Mouse (Mus musculus): ENCODE results near the gene Zfp82.
"Not testable (repeated sequence)": the region's sequence is repeated elsewhere in the genome, so short reads cannot be mapped to it uniquely, and the experiment has no call there.

The Zfp82 gene

DNA sequence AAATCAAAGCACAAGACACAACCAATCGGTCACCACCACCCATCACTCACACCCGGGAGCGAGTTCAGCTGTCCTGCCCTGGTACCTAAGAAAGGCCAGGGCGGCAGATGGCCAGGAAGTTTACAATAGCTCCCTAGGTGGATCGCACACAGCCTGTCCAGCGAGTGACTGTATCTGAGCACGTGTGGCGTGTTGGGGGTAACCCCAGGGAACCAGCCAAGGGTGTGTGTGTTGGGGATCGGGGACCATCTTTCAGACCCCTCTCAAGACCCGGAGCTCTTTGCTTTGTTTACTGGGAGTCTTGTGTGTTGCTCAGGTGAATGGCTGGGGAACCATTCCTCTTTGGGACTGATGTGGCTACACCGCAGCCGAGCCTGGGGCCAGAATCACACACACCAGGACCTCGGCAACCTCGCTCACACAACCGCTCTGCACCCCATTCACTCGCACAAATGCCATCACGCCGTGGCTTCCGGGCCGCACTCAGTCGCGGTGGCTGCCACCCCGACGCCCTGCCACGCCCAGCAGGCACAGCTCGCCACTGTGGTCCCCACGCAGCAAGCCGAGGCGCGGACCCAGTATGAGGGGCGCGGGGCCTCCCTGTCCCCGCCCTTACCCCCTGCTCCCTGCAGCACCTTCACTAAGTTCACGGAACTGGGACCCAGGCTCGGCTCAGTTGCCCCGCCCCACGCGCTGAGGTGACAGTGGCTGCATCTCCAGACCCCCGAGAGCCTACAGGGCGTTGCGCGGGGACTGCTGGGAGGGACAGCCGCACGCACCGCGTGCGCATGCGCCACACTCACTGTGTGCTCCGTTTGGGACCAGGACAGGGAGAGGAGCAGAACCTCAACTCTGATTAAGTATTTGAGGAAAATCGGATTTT, at the start of gene Zfp82:
Gene Zfp82 (minus strand): TSS at position 755 of the 883 bp plus-strand sequence.
- in situ Hi-C loops (cut with MboI, MseI), result no loop called here

DNA sequence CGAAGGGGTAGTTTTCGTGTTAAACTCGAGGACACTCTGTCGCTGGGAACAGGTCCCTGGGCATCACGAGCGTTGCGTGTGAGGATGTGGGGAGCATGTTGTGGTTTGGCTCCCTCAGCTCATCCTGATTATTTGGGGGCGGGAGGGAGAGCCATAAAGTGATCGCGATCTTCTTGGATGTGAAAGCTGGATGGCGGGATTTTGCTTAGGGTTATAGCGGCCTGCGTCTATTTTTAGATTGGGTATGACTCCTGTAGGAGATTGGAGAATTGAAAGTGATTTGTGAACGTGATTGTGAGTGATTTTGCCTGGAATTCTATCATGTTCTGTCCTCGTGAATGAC, 49.5 kb upstream of the Zfp82 start:
- in situ Hi-C loops (cut with MboI, MseI), result no loop called here

DNA sequence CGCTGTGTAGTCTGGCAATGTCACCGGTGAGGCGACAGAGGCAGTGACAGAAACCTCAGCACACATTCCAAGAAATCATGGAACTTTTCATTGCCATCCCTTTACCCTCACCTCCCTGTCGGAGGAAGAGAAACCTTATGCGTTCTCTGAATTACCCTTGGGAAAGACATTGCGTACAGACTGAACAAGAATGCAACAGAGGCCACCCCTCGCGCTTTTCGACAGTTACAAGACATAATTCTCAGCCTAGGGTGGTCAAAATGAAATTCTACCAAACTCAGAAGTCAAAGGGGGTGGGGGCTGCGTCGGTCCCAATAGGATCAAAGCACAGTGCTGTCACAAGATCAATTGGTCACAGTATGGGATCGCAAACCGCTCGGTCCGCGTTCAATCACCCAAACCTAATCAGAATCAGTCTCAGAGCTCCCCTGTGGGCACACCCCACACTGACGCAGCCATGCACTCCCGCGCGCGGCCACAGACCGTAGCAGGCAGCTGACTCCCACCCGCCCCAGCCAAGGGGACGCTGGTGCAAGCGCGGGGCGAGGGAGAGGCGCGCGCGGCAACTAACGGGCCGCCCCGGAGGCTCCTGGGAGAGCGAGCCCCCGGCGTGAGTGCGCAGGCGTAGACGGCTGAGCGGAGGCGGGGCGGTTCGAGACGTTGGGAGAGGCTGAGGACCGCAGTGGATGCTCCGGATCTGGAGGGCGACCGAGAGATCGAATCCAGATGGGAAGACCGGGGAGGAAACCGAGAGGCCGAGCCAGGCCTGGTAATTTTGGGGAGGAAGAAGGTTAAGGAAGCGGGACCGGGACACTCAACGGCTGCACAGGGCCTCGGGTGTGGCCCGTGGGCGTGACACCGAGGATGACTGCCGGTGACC, 48.8 kb upstream of the Zfp82 start, which contains the start of gene Zfp382:
Gene Zfp382 (plus strand): TSS at position 635 of the 880 bp plus-strand sequence.
- in situ Hi-C loops (cut with MboI, MseI), result no loop called here

DNA sequence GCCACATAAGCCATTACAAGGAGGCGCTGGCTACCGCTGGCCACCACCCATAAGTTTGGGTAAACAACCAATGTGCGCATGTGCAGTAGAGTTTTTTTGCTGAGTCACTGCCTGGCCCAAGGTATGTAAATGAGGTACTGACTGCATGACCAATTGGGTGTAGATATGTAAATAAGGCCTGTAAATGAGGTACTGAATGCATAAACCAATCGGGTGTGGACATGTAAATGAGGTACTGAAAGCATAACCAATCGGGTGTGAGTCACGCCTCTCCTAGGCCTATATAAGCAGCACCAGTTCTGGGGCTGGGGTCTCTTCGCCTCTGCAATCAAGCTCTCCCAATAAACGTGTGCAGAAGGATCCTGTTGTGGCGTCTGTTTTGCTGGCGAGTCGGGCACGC, 45.2 kb upstream of the Zfp82 start:
- in situ Hi-C loops (cut with MboI, MseI), result not testable (repeated sequence)

DNA sequence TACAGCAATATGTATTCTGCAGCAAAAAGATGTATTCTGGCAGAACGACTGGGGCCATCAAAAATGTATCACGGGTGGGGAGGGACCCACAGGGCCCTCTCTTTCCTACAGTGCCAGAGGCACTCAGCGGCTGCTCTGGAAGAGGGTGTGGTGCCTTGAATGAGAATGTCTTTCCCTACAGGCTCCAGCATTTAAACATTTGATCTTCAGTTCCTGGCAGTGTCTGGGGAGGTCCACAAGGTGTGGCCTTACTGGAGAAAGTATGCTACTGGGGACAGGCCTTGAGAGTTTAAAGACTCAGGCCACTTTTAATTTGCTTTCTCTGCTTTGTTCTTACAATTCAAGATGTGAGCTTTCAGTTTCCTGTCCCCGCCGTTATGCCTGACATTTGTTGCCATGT, 43.4 kb upstream of the Zfp82 start:
- in situ Hi-C loops (cut with MboI, MseI), result no loop called here

DNA sequence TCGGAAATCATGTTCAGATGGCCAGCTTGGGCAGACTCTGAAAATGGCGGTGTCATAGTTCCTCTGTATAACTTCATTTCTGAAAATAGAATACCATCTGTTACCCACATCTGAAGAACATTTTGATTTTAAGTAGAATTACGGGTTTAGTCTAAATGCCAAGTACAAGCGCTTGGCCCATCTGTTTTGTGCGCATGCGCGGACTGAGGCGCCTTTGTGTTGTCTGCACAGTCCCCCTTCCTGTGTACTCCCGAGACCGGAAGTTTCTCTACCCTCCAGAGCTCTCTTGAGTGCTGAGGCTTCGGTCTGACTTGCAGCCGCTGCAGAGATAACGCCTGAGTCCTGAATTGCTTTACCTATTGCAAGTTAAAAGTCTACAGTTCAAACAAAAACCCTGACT, 26.6 kb upstream of the Zfp82 start:
- in situ Hi-C loops (cut with MboI, MseI), result no loop called here

DNA sequence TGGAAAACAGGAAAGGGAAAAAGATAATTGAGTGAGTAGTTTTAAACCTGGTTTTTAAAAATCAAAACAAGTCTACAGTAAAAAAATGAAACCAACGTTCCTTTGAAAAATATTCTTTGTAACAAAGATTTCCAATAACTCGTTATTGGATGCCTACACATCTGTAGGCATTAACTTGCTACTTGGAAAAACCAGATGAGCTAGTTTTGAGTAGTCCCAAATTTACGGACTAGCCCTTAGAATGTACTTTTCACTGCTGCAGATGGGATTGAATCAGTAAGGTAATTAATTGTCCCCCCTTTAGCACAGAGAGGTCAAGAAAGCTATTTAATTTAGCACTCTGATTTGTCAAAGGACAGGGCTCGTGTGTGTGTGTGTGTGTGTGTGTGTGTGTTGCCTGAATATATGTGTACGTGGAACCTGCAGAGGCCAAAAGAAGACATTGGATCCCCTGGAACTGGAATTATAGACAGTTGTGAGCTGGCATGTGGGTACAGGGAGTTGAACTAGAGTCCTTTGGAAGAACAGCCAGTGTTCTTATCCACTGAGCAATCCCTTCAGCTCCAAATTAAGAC, 22.9 kb upstream of the Zfp82 start:
- in situ Hi-C loops (cut with MboI, MseI), result no loop called here

DNA sequence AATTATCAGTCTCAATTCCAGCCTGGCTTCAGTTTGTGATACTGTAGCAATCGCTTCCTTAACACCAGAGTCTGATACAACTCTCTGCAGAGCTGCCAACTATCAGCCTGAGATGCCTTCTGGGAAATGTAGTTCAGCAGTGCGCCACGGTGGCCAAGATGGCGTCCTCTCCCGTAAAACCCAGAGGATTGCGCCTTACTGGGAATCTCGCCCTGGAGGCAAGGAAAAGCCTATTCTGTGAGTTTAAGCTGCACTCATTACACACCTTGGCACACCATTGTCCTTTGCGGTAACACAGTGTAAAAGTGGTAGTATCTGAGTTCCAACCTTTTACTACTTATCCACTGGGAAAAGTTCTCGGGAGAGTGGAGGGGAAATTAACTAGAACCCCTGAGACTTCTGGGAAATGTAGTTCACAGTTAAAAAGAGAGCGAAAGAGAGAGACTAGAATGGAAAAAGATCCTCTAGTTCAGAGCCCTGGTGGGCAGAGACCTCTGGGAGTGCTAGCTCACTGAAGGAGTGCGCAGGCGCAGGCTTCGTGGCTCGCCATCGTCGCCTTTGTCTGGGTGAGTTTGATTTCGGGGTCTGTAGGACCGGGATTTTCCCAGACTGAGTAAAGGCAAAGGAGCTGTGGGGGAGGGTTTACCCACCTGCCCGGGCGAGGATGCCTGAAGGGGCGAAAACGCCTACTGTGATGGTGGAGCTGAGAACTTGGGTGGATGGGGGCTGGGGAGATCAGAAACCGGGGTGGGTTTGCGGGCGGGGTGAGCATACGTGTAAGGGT, 22.1 kb upstream of the Zfp82 start, which contains the start of gene Zfp260:
Gene Zfp260 (plus strand): TSS at position 132 of the 784 bp plus-strand sequence.
- in situ Hi-C loops (cut with MboI, MseI), result no loop called here

DNA sequence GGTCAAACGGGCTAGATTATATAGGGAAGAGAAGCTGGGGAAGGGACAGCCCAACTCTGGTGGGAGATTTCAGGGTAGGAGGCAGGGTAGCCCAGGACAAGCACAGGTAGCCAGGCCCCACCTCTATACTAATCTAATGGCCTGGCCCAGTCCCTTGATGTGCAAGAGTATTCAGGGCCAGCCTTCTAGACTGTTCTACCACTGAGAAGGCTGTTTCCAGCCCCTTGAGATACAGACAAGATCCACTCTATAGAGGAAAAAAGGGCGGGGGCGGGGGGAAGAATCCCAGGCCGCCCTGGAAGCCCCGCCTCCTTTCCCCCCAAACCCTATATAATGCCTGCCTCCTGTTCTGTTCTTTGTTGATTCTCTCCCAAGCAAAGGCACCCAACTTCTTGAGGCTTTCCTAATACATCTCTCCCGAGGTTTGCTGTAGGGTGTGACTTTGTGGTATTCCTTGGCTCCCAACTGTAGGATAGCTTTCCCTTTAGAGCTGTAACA, 21.3 kb upstream of the Zfp82 start:
- in situ Hi-C loops (cut with MboI, MseI), result no loop called here

DNA sequence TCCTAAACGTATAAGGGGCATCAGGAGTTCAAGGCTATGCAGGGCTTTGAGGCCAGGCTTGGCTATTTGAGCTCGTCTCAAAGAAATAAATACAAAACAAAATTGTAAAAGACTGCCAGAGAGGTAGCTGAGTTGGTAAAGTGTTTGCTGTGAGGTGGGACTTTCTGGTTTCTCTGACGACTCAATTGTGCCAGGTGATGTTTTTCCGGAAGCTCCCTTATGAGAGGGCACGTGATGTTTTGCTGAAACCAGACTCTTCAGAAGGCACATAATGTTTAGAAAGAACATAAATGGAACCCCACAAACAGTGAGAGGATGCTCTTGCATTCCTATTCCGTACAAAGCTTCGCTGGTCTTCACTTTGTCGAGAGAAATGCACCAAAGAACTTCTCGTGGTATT, 20.0 kb upstream of the Zfp82 start:
- in situ Hi-C loops (cut with MboI, MseI), result no loop called here

DNA sequence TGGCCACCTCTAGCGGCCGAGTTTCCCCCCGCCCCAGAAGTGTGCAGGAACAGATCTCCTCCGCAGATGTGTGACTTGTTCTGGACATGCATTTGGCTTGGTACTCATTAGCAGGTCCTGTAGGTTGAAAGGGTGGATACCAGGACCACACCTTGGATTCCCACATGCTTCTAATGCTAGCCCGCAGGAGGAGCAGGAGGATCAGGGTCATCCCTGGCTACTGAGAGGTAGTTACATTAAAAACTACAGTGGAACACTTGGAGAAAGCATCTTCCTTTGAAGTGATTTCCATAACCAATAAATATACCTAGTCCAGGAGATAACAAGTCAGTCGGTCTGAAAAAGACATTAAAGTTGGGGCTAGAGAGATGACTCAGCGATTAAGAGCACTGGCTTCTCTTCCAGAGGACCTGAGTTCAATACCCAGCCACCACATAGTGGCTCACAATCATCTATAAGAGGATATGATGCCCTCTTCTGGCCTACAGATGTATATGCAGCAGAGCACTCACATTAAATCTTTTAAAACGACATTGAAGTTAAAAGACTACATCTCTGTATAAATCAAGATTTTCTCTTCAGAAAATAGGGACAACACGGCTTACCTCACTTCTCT, 18.4 kb upstream of the Zfp82 start:
- in situ Hi-C loops (cut with MboI, MseI), result no loop called here

DNA sequence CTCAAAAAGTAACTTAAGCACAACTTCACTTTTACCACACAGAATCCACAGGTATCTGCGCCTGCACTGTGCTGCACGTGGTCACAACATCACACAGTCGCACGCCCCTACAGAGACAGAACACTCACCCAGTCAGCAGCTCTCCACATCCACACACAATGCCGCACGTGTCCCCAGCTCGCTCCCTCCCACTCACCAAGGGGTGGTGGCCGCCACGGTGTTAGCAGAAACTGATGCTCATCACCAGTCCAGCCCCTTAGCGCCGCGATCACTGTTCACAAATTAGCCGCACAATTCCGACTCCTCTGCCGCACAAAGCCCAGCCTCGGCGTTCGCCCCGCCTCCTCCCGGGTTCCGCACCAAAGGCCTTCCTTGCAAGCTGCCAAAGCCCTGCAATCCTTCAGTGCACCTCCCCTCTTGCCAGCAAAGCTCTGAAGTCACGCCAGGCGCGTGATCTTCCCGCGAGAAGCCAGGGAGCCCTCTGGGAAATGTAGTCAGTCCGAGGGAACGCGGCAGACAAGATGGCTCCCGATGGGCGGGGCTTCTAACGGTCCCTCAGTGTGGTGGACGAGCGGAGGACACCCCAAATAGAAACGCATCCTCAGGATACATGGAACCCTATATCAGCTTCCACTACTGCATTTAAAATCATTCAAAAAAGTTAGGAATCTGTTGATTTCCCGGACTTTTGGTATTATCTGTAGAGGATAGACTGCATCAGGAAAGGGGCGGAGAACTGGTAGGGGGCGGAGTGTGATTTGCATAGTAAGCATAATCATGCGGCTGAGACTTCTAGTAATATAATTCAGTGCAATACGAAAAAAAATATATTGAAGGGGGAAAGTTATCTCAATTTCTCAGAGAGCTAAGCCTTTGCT, 17.6 kb upstream of the Zfp82 start, which contains the start of the genes Gm26920 and Zfp566:
Gene Gm26920 (minus strand): TSS at position 319 of the 878 bp plus-strand sequence.
Gene Zfp566 (minus strand): TSS at position 436 of the 878 bp plus-strand sequence.
- in situ Hi-C loops (cut with MboI, MseI), result no loop called here

DNA sequence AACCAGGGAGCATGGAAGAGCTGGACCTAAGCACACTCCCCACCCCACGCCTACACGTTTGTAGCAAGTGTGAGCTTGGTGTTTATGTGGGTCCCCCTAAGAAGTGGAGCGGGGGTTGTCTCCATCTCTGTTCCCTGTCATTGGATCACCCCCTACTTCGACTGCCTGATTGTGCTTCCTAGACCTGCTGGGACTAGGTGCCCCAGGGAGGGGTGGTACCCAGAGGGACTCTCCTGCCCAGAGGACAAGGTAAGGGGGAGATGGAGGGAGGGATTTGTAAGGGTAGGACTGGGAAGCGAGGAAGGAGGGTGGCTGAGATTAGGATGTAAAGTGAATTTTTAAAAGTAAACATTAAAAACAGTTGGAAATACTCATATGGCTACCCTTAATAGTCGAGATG, 16.7 kb upstream of the Zfp82 start:
- in situ Hi-C loops (cut with MboI, MseI), result no loop called here

DNA sequence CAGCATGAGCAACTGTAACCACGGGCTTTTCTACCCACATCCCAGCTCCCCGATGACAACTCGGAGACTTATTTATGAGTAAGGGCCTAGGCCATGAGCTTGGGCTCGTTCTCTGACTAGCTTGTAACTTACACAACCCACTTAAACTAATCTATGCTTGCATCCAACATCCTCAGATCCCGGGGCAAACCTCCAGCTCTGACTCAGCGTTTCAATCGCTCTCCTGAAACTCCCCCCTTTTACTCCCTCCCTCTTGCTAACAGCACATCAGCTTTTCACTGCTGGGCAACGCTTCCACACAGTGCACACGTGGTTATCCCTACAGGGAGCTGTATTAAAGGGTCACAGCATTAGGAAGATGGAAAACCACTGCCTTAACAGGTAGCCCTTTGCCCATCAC, 13.8 kb upstream of the Zfp82 start:
- in situ Hi-C loops (cut with MboI, MseI), result no loop called here

DNA sequence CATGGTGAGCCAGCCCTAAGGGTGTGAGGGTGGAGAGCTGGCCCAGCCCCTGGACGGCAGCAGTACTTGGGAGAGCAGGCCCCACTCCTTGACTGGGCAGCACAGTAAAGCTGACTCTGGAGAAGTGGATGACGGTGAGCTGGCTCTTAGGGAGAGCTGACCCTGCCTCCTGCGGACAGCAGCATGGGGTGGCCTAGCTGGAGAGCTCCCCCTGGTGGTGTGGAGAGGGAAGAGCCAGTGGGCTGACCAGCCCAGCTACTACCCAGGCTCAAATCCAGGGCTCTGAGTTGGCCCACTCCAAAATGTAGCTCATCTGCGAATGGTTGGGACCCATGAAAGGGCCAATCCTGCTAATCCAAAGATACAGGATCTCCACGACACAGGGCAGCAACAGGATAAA, 8.1 kb downstream of the Zfp82 start:
- in situ Hi-C loops (cut with MboI, MseI), result no loop called here

DNA sequence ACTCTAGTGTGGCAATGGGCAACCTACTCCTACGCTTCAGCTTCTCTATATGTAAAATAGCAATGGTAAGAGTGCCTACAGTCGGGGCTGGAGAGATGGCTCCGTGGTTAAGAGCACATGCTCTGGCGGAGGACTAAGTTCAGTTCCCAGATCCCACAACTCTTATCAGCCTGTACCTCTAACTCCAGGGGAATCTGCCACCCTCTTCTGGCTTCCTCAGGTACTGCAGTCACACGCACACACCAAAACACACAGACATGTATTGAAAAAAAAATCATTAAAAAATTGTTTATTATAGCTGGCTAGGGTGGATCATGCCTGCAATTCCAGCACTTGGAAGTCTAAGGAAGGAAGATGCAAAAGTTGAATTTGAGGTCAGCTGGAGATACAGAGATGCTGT, 10.2 kb downstream of the Zfp82 start:
- in situ Hi-C loops (cut with MboI, MseI), result no loop called here

DNA sequence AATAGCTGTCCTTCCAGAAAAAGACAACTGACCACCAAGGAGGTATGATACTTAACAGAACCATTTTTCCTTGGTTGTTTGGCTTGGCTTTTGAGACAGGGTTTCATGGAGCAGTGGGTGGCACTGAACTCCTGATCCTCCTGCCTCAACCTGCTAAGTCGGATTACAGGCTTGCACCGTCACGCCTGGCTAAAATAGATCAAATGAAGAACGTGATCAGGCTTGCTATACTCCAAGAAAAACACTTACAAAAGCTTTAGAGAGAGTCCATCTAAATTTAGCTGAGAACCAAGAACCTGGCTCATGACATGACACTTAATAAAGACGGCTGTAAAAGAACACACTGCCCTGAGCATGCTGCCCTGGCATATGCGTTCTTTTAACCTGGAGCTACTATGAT, 12.4 kb downstream of the Zfp82 start:
- in situ Hi-C loops (cut with MboI, MseI), result no loop called here

DNA sequence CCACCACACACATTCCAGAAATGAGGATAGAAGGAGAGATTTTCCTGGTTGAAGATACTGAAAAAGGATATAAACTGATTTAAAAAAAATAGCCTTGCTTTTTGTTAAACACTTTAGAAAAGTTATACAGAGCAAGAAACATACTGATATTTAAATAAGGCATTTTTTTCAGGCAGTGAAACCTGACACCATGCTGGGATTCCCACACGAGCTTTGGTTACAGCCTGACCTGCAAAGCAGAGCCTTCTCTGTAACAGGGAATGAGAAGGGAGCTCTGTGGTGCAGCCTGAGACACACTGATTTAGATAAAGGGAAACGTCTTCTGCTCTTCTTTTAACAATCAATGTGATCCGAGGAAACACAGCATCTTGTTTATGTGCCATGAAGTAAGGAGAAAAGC, 19.1 kb downstream of the Zfp82 start:
- in situ Hi-C loops (cut with MboI, MseI), result no loop called here

DNA sequence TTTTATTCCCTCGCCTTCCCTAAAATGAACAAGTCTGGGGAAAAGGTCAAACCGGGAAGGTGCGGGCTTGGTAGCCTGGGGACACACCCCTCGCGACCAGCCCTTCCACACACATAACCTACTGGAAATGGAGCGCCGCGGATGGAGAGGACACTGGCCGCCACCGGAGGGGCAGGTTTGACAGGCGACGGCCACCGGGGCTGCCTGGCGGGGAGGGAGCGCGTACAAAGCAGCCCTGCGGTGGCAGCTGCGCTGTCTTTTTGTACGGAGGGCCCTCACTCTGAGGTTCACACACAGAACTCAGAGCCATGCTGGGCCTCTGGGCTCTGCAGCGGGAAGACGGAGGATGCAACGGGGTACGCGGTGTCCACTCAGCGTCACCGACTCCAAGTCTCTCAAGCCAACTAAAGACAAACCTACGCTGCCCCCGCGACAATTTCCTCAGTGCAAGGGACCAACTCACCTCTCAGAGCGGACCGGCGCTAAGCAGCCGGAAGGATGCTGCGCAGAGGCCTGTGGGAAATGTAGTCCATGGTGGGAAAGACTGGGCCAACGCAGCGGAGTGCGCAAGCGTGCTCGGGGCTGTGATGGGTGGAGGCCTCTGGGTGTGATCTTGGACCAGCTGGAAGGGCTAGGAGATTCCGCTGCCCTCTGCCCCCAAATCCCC, 21.7 kb downstream of the Zfp82 start, which contains the start of gene Zfp14:
Gene Zfp14 (minus strand): TSS at position 499 of the 667 bp plus-strand sequence.
- in situ Hi-C loops (cut with MboI, MseI), result no loop called here

All from T-helper 2 cell (primary cell).